29 mouse cellular contexts compared by ENCODE assay signal in the genomic region with DNA sequence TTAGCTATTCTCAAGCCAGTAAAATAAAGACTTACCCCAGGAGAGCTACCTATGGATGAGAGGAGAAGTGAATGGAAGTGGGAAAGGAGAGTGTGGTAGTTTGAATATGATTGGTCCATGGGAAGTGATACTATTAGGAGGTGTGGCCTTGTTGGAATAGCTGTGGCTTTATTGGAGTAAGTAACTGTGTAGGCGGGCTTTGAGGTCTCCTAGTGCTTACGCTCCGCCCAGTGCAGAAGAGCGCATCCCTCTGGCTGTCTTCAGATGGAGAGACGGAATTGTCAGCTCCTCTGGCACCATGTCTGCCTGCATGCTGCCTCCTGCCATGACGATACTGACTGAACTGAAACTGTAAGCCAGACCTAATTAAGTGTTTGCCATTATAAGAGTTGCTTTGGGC.
DNase-seq lines count a peak whose midpoint lies in the region; ATAC-seq and TF ChIP-seq lines count a peak whose summit lies in the region.
"Had no signal": no experiment of that assay in that cellular context is flagged by ENCODE, and none has a peak within 500 bp of the region (broad histone marks: within the 10 kb centered on the region; RNA-seq: fewer than 3 reads in every experiment).

No protein-coding gene starts in this region.

- no peaks in the 10 kb centered on the region for H3K9me3 ChIP-seq in E14TG2a.4 (ENCODE audit: low read length)
- H3K9me3 ChIP-seq in liver, embryonic 11.5 days (ENCODE audit: control insufficient read depth, low read length) = no peaks in the 10 kb centered on the region
- H3K9me3 ChIP-seq: embryonic facial prominence, embryonic 13.5 days; embryonic facial prominence, embryonic 15.5 days; forebrain, embryonic 12.5 days; forebrain, embryonic 15.5 days had no signal

- no peaks in the 10 kb centered on the region for H3K36me3 ChIP-seq in E14TG2a.4 (ENCODE audit: insufficient read depth, low read length)
- no peaks in the 10 kb centered on the region for H3K36me3 ChIP-seq in liver, embryonic 11.5 days (ENCODE audit: control insufficient read depth, insufficient read depth, low read length)
- H3K36me3 ChIP-seq: embryonic facial prominence, embryonic 13.5 days; embryonic facial prominence, embryonic 15.5 days; forebrain, embryonic 10.5 days; forebrain, embryonic 12.5 days; forebrain, embryonic 15.5 days; G1E had no signal

- H3K9ac ChIP-seq in liver, embryonic 11.5 days (ENCODE audit: low read depth, low read length) = no peak overlapping the region
- H3K9ac ChIP-seq: embryonic facial prominence, embryonic 13.5 days; embryonic facial prominence, embryonic 15.5 days; forebrain, embryonic 12.5 days; forebrain, embryonic 15.5 days; forebrain, postnatal 0 days had no signal

- TF ChIP-seq CTCF in E14TG2a.4 (conservative IDR thresholded peaks at IDR 0.05; ENCODE audit: low read length) = no peak

- DNase-seq in ES-CJ7 (ENCODE audit: low read depth, low spot score) = peak; percentile 87
- peak; percentile 93 for DNase-seq in R1 (ENCODE audit: low read depth, low spot score)
- DNase-seq in ZHBTc4 (ENCODE audit: low read depth, low spot score) = peak; percentile 88
- DNase-seq in thymus, postnatal 25 days = no peak
- no peak for DNase-seq in liver, embryonic 11.5 days (ENCODE audit: low spot score)
- DNase-seq in spleen, postnatal 36 days (ENCODE audit: low spot score in 2 of 2) = no peak
- DNase-seq: adrenal gland, adult 2 months; adrenal gland, postnatal 10 days; adrenal gland, postnatal 25 days; B cell, adult 2 months; cerebellum, adult 11 months; cerebellum, adult 18-20 months; cerebellum, adult 8-10 months; cerebellum, adult 9-11 months; cerebellum, postnatal 14 days; cerebellum, postnatal 36 days; embryo, embryonic 11 days; forebrain, postnatal 0 days had no signal

- no peak for ATAC-seq in liver, embryonic 11.5 days (replicated peaks; ENCODE audit: low FRiP score)
- ATAC-seq: CD4-positive, CD25-positive, alpha-beta regulatory T cell, adult 4 months; forebrain, embryonic 15.5 days; forebrain, postnatal 0 days; Patski had no signal

- H3K27ac ChIP-seq in liver, embryonic 11.5 days (ENCODE audit: low read depth, low read length) = no peak overlapping the region
- H3K27ac ChIP-seq: embryonic facial prominence, embryonic 13.5 days; embryonic facial prominence, embryonic 15.5 days; forebrain, embryonic 10.5 days; forebrain, embryonic 12.5 days; forebrain, embryonic 15.5 days had no signal

- H3K4me2 ChIP-seq in liver, embryonic 11.5 days = no peak overlapping the region
- H3K4me2 ChIP-seq: embryonic facial prominence, embryonic 13.5 days; embryonic facial prominence, embryonic 15.5 days; forebrain, embryonic 12.5 days; forebrain, embryonic 15.5 days had no signal

- WGBS in liver, embryonic 11.5 days = 93% methylated on average over 6 of the region's 6 CpGs

- peaks cover 18% of the 10 kb centered on the region for H3K4me1 ChIP-seq in E14TG2a.4 (replicated peaks; ENCODE audit: low read depth, low read length)
- no peaks in the 10 kb centered on the region for H3K4me1 ChIP-seq in liver, embryonic 11.5 days (replicated peaks; ENCODE audit: control insufficient read depth, insufficient read depth, low read length)
- H3K4me1 ChIP-seq: embryonic facial prominence, embryonic 13.5 days; embryonic facial prominence, embryonic 15.5 days; forebrain, embryonic 12.5 days; forebrain, embryonic 15.5 days had no signal

- peak overlapping the region; percentile 65 for H3K4me3 ChIP-seq in E14TG2a.4 (replicated peaks; ENCODE audit: low read length)
- no peak overlapping the region for H3K4me3 ChIP-seq in liver, embryonic 11.5 days (ENCODE audit: low read depth, low read length)
- H3K4me3 ChIP-seq: embryonic facial prominence, embryonic 13.5 days; embryonic facial prominence, embryonic 15.5 days; erythroblast, embryonic 14.5 days; forebrain, embryonic 10.5 days; forebrain, embryonic 12.5 days; forebrain, embryonic 15.5 days had no signal

- no peaks in the 10 kb centered on the region for H3K27me3 ChIP-seq in E14TG2a.4 (ENCODE audit: insufficient read depth, low read length)
- no peaks in the 10 kb centered on the region for H3K27me3 ChIP-seq in liver, embryonic 11.5 days (replicated peaks; ENCODE audit: control insufficient read depth, insufficient read depth, low read length)
- H3K27me3 ChIP-seq: CH12.LX; embryonic facial prominence, embryonic 13.5 days; embryonic facial prominence, embryonic 15.5 days; forebrain, embryonic 12.5 days; forebrain, embryonic 15.5 days; Patski had no signal

Comparison
In these comparisons a context has a peak if more than half of its experiments do, and no peak if none do; other contexts are left out.
1. DNase-seq: peak in ES-CJ7 (single experiment), R1 (single experiment) and ZHBTc4 (single experiment); none in thymus, postnatal 25 days (single experiment), liver, embryonic 11.5 days (single experiment) and spleen, postnatal 36 days (0 of 2).